Mouse (Mus musculus) C2C12 (cell line): ENCODE measurements around the gene Tanc2.

Experiments
- CEBPB ChIP-seq: IDR thresholded peaks from one replicate; pipeline ENCODE4 v1.6.1; 2011; ENCODE audit warnings: low read depth, mild to moderate bottlenecking, control low read depth, moderate library complexity
- CTCF ChIP-seq: IDR thresholded peaks from one replicate; pipeline ENCODE4 v1.5.1; 2011; ENCODE audit not compliant: control insufficient read depth, insufficient read depth, insufficient read length
- FOSL1 ChIP-seq: IDR thresholded peaks from one replicate; pipeline ENCODE4 v1.8.0; 2011; ENCODE audit warnings: mild to moderate bottlenecking, low read length; ENCODE audit not compliant: poor library complexity, insufficient read depth, severe bottlenecking
- MAX ChIP-seq: IDR thresholded peaks from one replicate; pipeline ENCODE4 v1.6.1; 2011; ENCODE audit warnings: mild to moderate bottlenecking, control low read depth
- MYOD1 ChIP-seq: IDR thresholded peaks from one replicate; pipeline ENCODE4 v1.6.1; 2011; ENCODE audit warnings: low read depth; ENCODE audit not compliant: control insufficient read depth, insufficient read length
- MYOG ChIP-seq: IDR thresholded peaks from one replicate; pipeline ENCODE4 v1.6.1; 2011; ENCODE audit not compliant: control insufficient read depth, insufficient read length; ENCODE audit errors: extremely low read depth
- USF1 ChIP-seq: IDR thresholded peaks from one replicate; pipeline ENCODE4 v1.6.1; 2011; ENCODE audit warnings: low read depth, mild to moderate bottlenecking, control low read depth, moderate library complexity

- no peak for TF ChIP-seq CTCF
- TF ChIP-seq MAX, result no peak
- no peak for TF ChIP-seq CEBPB
- no peak for TF ChIP-seq USF1
- no peak for TF ChIP-seq MYOD1
- TF ChIP-seq MYOG, result no peak
- no peak for TF ChIP-seq FOSL1
Measured at GRCm38 (mm10) chr11:105920098-105920785, 330.5 kb downstream of the Tanc2 start.
